Mouse (Mus musculus) MN1 (cell line): Measurements from ENCODE around the gene Cog6.

Experiments used
- DNase-seq: peaks from one replicate; pipeline ENCODE4 v3.0.0-alpha.2; 2016; ENCODE audit warnings: low spot score

Gene Cog6

GRCm38 (mm10) chr3:53016436-53017340 is at the start of gene Cog6:
Gene Cog6 (minus strand): TSS chr3:53017237.
- peak; percentile 93 for DNase-seq

- no peak for DNase-seq
Observed at GRCm38 (mm10) chr3:53066095-53066372, 49.0 kb upstream of the Cog6 start.

DNA sequence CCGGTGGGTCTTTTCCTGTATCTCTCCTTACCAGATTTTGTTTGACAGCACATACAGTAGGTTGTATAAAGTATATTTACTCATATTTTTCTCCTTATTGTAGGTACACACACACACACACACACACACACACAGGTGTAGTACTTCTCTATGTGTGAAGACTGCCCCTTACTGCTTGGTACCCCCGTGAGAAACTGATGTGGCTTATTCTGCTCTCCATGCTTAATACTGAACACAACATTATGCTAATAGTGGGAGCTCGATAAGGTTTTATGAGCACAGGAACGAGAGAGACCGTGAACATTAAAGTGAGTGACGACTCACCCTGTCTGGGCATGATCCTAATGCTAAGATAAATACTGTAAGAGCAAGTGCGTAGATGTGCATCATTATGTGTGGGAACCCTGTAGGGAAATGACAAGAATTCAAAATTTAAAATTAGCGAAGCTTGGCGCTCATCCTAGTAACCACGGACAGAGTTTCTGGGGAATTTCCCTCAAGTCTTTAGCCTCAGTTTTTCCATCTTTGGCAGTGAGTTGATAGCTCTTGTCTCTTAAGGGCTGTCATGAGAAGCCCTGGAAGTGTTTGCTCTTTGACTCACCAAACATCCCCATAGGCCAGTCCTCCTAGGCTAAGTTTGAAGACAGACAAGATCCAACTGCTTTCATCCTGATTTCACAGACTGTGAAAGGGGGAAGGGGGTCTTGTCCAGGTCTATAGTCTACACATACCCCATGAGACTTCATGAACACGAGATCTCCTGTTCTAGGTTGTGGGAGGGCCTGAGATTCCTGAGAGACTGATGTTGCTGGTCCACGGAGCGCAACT is 48.4 kb upstream of the Cog6 start:
- DNase-seq, result no peak

GRCm38 (mm10) chr3:53063423-53064147 is 46.5 kb upstream of the Cog6 start:
- DNase-seq, result no peak

DNA sequence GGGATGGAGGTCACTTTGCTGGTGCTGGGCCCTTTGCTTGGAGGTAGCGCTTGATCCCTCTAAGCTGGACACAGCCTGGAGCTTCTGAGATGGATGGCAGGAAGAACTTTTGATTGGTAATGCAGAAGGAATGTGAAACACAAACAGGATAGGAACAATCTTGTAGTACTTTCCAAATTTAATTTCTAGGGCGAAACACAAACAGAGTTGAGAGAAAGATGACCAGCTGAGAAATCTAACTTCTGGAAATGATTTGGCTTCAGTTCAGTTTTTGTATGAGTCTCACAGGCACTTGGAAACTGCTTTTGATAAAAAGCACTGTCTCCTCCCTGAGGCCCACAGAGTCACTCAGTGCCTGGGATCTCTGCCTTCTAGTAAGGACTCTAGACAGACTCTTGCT is 42.9 kb upstream of the Cog6 start:
- DNase-seq, result no peak

- no peak for DNase-seq
Observed at GRCm38 (mm10) chr3:53056430-53056829, 39.4 kb upstream of the Cog6 start.

- no peak for DNase-seq
Observed at GRCm38 (mm10) chr3:53052385-53052784, 35.3 kb upstream of the Cog6 start.

- no peak for DNase-seq
Observed at GRCm38 (mm10) chr3:53046371-53046770, 29.3 kb upstream of the Cog6 start.

DNA sequence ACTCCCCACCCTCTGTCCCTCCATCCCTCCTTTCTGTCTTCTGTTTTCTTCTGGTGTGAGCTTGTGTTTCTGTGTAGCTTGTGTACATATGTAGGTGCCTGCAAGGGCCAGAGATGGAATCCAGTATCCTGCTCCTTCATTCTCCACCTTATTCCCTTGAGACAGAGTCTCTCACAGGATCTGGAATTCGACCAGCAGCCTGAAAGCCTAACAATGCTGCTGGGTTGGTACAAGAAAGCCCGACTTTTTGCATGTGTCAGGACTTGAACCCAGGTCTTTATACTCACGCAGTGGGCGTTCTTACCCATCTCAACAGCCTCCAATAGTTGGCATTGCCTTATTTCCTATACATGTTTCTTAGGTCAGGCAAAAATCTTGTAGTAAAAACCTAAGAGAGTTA is 28.7 kb upstream of the Cog6 start:
- DNase-seq, result no peak

- DNase-seq, result no peak
Observed at GRCm38 (mm10) chr3:53044682-53045299, 27.8 kb upstream of the Cog6 start.

DNA sequence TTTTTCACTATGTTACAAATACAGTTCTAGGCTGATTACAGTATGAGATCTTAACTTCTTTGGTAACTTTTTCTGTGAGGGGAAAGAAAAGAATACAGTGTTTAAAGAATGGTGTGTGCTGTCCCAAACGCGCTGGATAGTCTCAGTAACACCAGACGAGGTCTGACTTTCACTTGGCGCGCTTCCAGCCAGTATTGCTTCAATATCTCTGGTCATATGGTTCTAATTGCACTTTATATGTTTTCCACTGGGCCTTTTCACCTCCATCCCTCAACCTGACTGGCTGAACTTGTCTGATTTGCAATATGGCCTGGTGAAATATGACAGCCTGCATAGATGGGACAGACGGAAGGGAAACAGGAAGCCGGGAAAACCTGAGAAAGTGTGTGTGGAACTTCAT is 27.2 kb upstream of the Cog6 start:
- no peak for DNase-seq

GRCm38 (mm10) chr3:53043206-53043780 is 26.3 kb upstream of the Cog6 start:
- no peak for DNase-seq

DNA sequence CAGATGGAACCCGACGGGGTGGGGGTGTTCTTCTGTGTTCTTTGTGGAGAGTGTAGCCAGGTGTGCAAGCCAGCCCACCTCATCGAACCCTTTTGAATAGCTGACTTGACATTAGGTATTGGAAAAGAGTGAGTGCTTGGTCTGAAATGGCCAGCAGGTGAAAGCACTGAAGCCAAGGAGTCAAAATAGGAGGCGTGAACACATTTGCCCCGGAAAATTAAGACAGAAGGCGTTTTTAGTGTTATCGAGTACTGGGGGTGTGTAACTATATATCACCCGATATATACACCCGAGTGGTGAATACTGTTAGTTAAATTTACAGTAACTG is 25.2 kb upstream of the Cog6 start:
- DNase-seq, result no peak

DNA sequence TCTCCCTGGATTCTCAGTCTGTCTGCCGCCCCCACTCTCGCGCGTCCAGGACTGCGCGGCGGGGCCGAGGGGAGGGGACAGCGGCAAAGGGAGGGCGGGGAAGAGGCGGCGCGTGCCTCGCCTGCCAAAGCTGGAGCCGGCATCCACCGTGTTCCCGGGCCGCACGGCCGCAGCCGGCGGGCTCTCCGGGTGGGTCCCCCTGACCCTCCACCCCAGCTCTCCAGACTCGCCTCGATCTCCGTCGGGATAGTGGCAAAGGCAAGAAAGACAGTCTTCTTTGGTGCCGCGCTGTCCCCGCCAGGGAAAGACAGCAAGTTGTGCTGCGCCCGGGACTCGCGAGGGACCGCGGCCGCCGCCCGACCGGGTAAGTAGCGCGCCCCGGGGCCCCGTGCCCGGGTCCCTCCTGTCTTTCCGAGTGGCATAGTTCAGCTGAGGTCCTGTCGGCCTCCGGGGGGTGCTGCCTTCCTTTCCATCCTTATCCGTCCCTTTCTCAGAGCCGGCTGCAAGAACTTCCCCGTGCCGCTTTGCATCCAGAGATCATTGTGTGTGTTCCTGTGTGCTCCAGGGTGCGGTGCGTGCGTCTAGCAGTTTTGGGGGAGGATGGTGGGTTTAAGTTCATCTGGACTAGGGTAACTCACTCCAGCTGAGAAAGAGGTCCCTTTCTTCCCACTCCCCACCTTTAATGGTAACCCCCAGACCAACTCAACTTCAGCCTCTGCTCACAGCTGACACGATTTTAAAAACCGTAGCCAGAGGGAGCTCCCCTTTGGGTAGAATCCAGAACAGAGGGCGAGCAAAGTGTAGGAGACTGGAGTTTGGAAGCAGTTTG is 24.6 kb upstream of the Cog6 start, which contains the start of gene Lhfp:
Gene Lhfp (plus strand): TSS at position 118 of the 829 bp plus-strand sequence.
- no peak for DNase-seq

DNA sequence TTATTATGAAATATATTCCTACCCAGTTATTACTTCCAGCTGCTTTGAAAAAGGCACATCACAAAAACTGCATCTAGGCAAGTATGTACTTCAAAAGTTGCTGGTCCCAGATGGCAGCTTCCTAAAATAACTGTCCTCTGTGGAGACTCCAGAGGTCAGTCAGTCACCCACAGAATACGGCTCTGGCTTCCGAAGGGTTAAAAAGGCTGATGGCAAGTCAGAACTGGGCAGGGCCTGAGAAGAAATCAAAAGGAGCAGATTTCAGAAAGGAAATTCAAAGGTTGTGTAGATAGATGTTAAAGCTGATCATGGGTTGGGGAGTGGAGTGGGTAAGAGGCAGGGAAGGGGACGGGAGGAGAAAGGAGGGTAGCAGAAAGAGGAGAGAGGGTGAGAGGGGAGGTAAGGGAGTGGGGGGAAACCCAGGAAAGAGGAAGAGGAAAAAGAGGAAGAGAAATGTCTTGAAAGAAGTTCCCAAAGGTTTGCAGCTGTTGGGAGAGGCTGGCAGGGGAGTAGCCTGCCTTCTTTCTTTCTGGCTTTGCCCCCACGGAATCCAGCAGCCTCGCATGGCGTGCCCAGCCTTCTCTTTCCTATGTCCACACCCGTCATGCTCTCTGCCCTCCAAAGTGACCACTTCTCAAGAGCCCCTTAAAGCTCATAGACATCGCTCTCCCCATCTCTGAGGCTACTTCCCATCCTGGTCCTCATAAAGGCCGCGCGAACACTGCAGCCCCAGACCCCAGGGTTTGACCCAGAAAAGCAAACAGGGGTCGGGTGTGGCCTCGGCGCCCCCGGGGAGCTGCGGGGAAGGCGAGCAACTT is 23.8 kb upstream of the Cog6 start:
- no peak for DNase-seq

GRCm38 (mm10) chr3:53039746-53040145 is 22.7 kb upstream of the Cog6 start:
- no peak for DNase-seq

- DNase-seq, result no peak
Observed at GRCm38 (mm10) chr3:53038913-53039312, 21.9 kb upstream of the Cog6 start.

DNA sequence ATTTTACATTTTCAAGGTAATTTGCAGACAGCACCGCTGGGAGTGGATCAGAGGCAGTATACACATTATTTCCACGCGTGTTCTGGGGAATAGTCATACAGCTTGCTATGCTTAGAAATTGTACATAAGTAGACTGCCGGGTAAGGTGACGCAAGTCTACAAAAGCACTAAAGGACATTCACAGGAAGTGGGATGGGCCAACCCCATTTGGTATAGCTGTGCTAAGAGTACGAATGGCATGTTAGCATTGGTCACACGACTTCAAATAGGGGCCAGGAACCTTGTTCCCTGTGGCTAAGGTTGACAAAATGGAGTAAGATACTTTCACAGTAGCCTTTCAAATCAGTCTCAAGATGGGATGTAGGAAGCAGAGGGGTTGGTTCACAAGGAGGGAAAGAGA is 19.9 kb upstream of the Cog6 start:
- no peak for DNase-seq

DNA sequence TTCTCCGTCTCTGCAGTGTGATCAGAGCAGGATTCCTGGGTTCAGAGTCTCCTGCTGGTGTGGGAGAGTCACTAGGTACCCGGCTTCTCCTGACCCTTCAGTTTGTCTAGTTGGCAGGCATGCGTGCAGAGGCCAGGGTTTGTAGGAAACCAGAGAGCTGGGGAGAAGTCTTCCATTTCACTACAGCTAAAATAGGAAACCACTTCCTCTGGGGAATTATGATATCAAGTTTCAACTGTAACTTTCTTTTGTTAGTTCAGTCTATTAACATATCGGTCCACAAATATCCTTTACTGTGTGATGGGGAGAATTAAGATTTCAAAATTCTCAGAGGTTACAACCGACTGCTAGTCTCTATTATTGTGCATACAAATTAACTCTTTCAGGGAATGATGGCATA is 19.0 kb upstream of the Cog6 start:
- DNase-seq, result no peak

GRCm38 (mm10) chr3:53033448-53033847 is 16.4 kb upstream of the Cog6 start:
- DNase-seq, result no peak
